Mouse (Mus musculus): ENCODE data around the gene Prm2.

Gene Prm2

GRCm38 (mm10) chr16:10796034-10796433, at the start of gene Prm2:
TSS of gene Prm2 (minus strand) at chr16:10796134.
- no peak for DNase-seq (ENCODE audit: low spot score)

- no peak for DNase-seq (ENCODE audit: low spot score)
Observed at GRCm38 (mm10) chr16:10844319-10844670, 48.4 kb upstream of the Prm2 start.

GRCm38 (mm10) chr16:10843486-10844318, 47.8 kb upstream of the Prm2 start:
- DNase-seq (ENCODE audit: low spot score): peak; percentile 85

DNA sequence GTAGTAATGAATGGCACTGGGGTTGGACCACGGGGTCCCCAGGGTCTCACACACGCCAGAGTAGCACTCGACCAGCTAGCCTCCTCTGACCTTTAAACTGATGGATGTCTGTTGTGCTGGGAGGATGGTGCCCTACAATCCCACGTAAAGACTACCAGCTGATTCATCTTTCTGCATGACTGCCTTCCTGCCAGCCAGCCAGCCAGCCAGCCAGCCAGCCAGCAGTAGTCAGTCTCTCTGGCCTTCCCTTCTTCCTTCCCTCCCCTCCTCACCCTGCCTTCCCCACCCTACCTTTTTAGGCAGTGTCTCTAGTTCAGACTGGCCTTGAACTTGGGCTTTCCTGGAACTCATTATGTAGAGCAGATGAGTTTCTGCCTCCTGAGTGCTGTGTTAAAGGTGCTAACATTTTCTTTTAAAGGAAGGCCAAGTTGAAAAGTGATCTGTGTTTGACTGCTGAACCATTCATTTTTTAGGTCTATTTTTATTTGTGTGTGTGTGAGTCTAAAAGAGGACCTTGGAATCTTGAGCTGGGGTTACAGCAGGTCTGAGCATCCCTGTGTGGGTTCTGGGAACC, 46.4 kb upstream of the Prm2 start:
- no peak for DNase-seq (ENCODE audit: low spot score)

DNA sequence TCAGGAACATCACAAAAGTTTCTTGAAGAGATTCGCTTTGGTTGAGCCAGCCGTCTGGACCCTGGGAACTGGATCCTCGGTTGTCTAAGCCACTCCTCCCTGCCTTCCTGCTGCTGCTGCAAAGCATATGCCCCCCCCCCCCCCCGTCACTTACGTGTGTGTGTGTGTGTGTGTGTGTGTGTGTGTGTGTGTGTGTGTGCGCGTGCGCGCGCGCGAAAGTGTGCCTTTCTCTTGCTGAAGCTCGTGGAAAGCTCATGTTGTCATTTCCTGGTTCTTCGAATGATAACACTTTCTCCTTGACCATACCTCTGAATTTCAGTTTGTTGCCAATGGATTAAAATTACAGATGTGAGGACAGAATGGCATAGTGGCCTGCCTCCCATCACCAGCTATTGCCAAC, 44.1 kb upstream of the Prm2 start:
- no peak for DNase-seq (ENCODE audit: low spot score)

- no peak for DNase-seq (ENCODE audit: low spot score)
Observed at GRCm38 (mm10) chr16:10838487-10839245, 42.7 kb upstream of the Prm2 start.

- DNase-seq (ENCODE audit: low spot score): no peak
Observed at GRCm38 (mm10) chr16:10837903-10838302, 42.0 kb upstream of the Prm2 start.

GRCm38 (mm10) chr16:10837250-10837649, 41.3 kb upstream of the Prm2 start:
- no peak for DNase-seq (ENCODE audit: low spot score)

DNA sequence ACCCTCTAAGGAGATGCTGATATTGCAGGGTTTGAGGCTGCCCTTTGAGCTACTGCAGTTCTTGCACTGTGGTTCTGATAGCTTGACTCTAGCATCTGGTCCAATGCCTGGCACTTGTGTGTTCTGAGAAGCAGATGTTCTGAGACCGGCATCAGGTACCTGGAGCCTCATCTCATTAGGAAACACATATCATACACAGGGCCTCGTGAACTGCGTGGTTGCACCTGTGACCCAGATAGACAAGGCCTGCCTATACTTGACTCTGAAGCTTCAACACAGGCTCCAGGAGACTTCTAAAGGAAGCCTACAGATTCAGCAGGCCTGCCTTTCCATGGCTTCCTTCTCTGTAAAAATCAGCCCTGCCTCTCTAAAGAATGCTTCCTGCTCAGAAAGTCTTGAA, 40.5 kb upstream of the Prm2 start:
- no peak for DNase-seq (ENCODE audit: low spot score)

GRCm38 (mm10) chr16:10834911-10835587, 39.1 kb upstream of the Prm2 start, which contains the start of gene Rmi2:
TSS of gene Rmi2 (plus strand) at chr16:10835059.
- DNase-seq (ENCODE audit: low spot score): peak; percentile 83

DNA sequence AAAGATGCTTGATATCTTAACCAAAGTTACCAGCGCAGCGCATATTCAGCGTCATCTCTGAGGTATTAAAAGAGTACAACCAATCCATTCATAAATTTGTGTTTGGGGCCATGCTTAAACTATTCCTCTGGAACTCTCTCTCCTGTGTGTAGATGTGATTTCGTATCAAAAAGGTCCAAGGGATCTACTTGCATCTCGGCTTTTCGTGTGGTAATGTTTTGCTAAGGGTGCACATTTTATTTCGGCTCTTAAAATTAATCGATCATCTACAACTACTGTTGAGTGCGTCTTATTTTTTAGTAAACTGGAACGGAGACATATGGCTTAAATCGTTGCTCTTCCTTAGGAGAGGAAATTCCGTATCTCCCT, 38.6 kb upstream of the Prm2 start:
- DNase-seq (ENCODE audit: low spot score): no peak

DNA sequence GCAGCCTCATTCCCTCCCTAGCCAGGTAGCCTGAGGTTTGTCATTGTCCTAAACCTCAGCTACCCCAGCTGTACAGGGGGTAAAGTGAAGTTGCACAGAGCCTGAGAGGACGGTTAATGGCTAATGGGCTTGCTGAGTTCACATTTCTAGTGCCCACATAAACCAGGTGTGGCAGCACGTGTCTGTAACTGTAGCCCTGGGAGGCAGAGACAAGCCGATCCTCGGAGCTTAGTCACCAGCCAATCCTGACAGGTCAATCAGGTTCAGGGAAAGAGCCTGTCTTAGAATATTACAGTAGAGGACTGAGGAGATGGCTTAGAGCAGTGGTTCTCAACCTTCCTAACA, 32.5 kb upstream of the Prm2 start:
- DNase-seq (ENCODE audit: low spot score): no peak

- DNase-seq (ENCODE audit: low spot score): no peak
Observed at GRCm38 (mm10) chr16:10827766-10828460, 32.0 kb upstream of the Prm2 start.

DNA sequence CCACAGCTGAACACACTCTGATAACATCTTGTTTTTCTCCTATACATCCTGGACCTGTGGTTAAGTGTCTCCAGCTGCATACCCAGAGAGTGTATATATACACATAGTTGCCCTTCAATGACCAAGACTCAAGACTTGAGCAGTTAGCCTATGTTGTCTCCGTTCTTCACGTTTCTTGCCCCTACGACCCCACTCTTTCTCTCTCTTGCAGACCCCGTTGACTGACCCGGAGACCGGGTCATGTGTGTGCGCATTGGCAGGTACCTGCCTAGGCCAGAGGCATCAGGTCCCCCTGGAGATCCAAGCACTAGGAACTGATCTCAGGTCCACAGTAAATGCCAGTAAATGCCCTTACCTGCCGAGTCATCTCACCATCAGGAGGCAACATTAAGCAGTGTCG, 31.3 kb upstream of the Prm2 start:
- peak; percentile 18 for DNase-seq (ENCODE audit: low spot score)

DNA sequence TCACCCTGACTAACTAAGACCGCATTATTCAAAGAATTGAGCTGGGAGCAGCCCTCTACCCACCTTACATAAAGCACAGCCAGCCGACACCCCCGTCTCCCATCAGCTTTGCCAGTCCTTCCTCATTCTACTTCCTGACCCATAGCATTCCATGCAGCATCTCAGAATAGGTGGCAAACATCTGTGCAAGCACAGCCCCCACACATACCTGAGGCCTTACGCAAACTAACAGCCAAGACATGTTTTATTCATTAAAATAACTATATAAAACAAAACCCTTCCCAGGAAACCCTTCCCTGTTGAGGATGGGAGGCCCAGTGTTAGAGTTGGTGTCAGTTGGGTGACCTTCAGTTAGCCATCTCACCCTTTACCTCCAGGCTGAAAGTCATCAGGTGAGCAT, 29.9 kb upstream of the Prm2 start:
- no peak for DNase-seq (ENCODE audit: low spot score)

DNA sequence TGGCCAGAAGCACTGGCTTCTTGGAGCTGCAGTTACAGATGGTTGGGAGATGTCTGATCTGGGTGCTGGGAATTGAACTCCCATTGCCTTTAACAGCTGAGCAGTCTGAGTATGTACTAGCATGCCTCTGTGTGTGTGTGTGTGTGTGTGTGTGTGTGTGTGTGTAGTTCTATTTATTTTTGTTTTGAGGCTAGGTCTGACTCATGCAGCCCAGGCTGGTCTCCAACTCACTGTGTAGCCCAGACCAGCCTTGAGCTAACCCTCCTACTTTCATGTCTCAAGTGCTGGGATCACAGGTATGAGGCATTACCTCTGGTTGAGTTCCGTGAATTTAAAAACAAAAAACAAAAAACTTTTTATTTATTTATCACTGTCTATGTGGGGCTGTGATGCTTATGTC, 28.6 kb upstream of the Prm2 start:
- no peak for DNase-seq (ENCODE audit: low spot score)

DNA sequence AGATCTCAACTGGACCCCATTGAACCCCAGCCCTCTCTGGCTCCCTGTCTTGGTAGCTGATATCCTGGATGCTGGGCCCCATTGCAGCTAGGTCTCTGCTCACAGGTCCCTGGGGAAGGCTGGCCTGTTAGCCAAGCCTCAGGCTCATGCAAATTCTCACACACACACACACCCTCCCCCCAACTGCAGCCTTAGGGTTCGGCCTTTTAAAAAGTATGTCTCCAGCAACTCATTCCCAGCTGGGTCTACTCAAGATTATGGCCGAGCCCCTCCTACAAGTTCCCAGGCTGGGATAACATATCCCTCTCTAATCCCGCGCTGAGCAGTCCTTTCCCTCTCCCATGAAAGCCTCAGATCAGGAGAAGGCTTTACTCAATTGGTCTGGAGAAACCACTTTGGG, 25.5 kb upstream of the Prm2 start:
- no peak for DNase-seq (ENCODE audit: low spot score)

- DNase-seq (ENCODE audit: low spot score): no peak
Observed at GRCm38 (mm10) chr16:10819966-10820365, 24.0 kb upstream of the Prm2 start.

DNA sequence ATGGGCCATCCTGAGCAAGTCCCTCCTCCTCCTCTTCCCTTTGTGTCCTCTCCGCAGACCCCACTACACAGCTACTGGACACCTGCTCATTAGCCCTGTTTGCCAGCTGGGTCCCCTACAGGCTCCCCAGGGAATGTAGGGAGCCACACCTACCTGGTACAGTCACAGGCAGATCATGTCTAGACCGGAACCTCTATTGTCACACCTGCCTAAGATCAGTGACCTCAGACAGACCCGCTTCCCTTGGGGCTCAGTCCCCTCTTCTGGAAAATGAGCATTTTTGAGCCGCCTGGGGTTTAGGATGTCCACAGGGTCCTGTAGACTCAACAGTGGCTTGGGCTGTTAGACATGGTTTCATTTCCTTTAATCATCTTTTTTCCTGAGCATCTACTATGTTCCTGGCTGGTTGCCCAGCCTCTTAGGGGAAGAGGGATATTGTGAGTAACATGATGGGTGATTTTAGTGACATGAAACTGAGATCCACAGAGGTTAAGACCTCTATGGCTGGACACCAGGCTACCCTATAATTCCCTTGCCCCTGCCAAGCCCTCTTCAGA, 22.7 kb upstream of the Prm2 start:
- no peak for DNase-seq (ENCODE audit: low spot score)

- peak; percentile 34 for DNase-seq (ENCODE audit: low spot score)
Observed at GRCm38 (mm10) chr16:10814864-10815263, 18.9 kb upstream of the Prm2 start.

DNA sequence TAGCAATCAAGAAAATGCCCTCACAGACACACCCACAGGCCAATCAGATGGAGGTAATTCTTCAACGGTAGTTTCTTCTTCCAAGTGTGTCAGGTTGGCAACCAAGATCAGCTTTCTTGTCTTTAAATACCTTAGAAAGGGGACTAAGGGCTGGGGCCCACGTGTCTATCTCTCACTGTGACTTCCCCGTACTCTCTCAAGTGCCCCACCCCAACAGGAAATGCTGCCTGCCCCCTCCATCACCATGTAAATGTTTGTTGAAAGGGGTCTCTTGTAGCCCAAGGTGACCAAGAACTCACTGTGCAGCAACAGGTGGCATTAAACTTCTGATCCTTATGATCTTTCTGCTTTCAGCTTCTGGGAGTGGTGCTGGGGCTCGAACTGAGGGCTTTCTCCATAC, 17.8 kb upstream of the Prm2 start:
- DNase-seq (ENCODE audit: low spot score): no peak

GRCm38 (mm10) chr16:10812865-10813371, 17.0 kb upstream of the Prm2 start, which contains the start of gene Gm11172:
TSS of gene Gm11172 (plus strand) at chr16:10812915.
- no peak for DNase-seq (ENCODE audit: low spot score)
